Mouse (Mus musculus) liver, postnatal 0 days (tissue): ENCODE measurements around the gene Fam13c. TPM values are rescaled to one million over a fixed set of nuclear protein-coding genes. Genes with fewer than 3 reads are reported as not detected.

Source experiments
- ATAC-seq: fragments of 200-750 bp; cut with Nextera tagmentation; 2 replicates; pipeline ENCODE4 v1.8.0; 2017; ENCODE audit warnings: mild to moderate bottlenecking, moderate library complexity
- DNase-seq: peaks from one replicate; pipeline ENCODE4 v3.0.0-alpha.2; 2016
- H3K27ac ChIP-seq: fragments of 300-500 bp; sonication (generic); 2 replicates; pipeline ENCODE4 v1.5.1; 2014; ENCODE audit warnings: antibody characterized with exemption, moderate library complexity, mild to moderate bottlenecking, low read depth
- H3K27me3 ChIP-seq: fragments of 300-500 bp; sonication (generic); 2 replicates; pipeline ENCODE4 v1.6.1; 2014; ENCODE audit warnings: low read length, control low read depth, mixed read lengths; ENCODE audit not compliant: insufficient read depth
- H3K36me3 ChIP-seq: fragments of 300-500 bp; sonication (generic); replicated peaks from 2 replicates; pipeline ENCODE4 v1.6.1; 2014; ENCODE audit warnings: mild to moderate bottlenecking, control low read depth, low read length, moderate library complexity, mixed read lengths; ENCODE audit not compliant: insufficient read depth
- H3K4me1 ChIP-seq: fragments of 300-500 bp; sonication (generic); 2 replicates; pipeline ENCODE4 v1.6.1; 2014; ENCODE audit warnings: antibody characterized with exemption, mild to moderate bottlenecking, control low read depth; ENCODE audit not compliant: insufficient read depth
- H3K4me2 ChIP-seq: fragments of 300-500 bp; sonication (generic); 2 replicates; pipeline ENCODE4 v1.6.1; 2014; ENCODE audit warnings: low read depth, mild to moderate bottlenecking, low read length, moderate library complexity, mixed read lengths
- H3K4me3 ChIP-seq: fragments of 300-500 bp; sonication (generic); 2 replicates; pipeline ENCODE4 v1.5.1; 2014; ENCODE audit warnings: low read depth, low read length
- H3K9ac ChIP-seq: fragments of 300-500 bp; sonication (generic); replicated peaks from 2 replicates; pipeline ENCODE4 v1.6.1; 2014; ENCODE audit warnings: mild to moderate bottlenecking, moderate library complexity
- H3K9me3 ChIP-seq: fragments of 300-500 bp; sonication (generic); 2 replicates; pipeline ENCODE4 v1.6.1; 2016; ENCODE audit warnings: mild to moderate bottlenecking, control low read depth, low read length, mixed read lengths
- CTCF ChIP-seq: sonication (generic); IDR thresholded peaks from 2 replicates; pipeline ENCODE4 v1.5.1; 2016; ENCODE audit warnings: antibody characterized with exemption, low read depth
- EP300 ChIP-seq: IDR thresholded peaks from 2 replicates; pipeline ENCODE4 v1.6.1; 2016; ENCODE audit warnings: antibody characterized with exemption, low read depth, mild to moderate bottlenecking
- whole genome bisulfite sequencing: fragments of 180-500 bp; shearing (Covaris S2); extraction: QIAGEN DNeasy Blood & Tissue Kit; methylation state at CpG from one replicate; pipeline ENCODE4 v1.1.7; 2014; ENCODE audit not compliant: insufficient replicate concordance; 5-methylcytosine and 5-hydroxymethylcytosine counted together
- polyA plus RNA-seq: library from polyadenylated mRNA; unstranded; fragments of >200 nt; fragmentation: Nextera tagmentation; extraction: Ambion mirVana; gene quantifications from 2 replicates; pipeline ENCODE4 v1.2.1, GENCODE M21; 2015

Gene Fam13c
- polyA plus RNA-seq, 1 experiment from 2014 or later: 0.22 TPM

DNA sequence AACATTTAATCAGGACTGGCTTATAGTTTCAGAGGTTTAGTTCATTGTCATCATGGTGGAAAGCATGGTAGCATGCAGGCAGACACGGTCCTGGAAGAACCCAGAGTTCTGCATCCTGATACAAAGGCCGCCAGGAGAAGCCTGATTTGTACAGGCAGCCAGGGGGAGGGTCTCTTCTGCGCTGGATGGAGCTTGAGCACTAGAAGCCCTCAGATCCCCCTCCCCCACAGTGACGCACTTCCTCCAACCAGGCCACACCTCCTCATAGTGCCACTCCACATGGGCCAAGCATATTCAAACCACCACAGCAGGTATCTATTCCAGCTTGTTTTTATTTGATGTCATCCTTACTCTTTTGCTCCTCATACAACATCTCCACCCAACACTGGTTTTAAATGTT lies 3.6 kb upstream of the Fam13c start:
- WGBS: 74% methylated on average over 4 of the region's 4 CpGs
- no peak for DNase-seq

DNA sequence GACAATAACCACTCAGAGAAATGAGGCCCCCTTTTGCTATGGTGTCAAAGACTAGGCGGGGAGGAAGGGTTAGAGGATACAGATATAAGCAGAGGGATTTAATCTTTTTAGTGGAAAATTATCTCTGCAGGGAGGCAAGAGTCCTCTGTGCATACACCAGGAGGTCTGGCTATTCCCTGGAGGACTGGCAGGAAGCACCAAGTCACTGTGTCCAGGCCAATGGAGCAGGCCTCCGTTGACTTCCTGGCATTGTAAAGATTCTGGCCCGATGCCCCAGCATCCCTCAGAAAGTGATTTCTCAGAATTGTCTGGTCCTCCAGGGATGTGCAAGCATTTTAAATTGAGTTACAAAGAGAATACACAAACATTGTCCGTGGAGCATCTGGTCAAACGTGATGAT lies 3.0 kb upstream of the Fam13c start:
- ATAC-seq: no peak
- no peak overlapping the region for H3K27ac ChIP-seq
- H3K4me2 ChIP-seq: no peak overlapping the region
- 49% methylated on average over 5 of the region's 5 CpGs for WGBS
- H3K9ac ChIP-seq: no peak overlapping the region
- H3K9me3 ChIP-seq: no peaks in the 10 kb centered on the region
- peaks cover 15% of the 10 kb centered on the region for H3K27me3 ChIP-seq
- DNase-seq: no peak
- TF ChIP-seq EP300 (no peak), CTCF (no peak)
- H3K4me3 ChIP-seq: no peak overlapping the region
- H3K4me1 ChIP-seq: no peaks in the 10 kb centered on the region
- no peaks in the 10 kb centered on the region for H3K36me3 ChIP-seq

More for the DNA sequence above, 3.6 kb upstream of the Fam13c start:
- no peaks in the 10 kb centered on the region for H3K4me1 ChIP-seq
- H3K27ac ChIP-seq: no peak overlapping the region
- no peak overlapping the region for H3K4me2 ChIP-seq
- no peaks in the 10 kb centered on the region for H3K9me3 ChIP-seq
- TF ChIP-seq CTCF (no peak), EP300 (no peak)
- peaks cover 15% of the 10 kb centered on the region for H3K27me3 ChIP-seq
- H3K9ac ChIP-seq: no peak overlapping the region
- no peaks in the 10 kb centered on the region for H3K36me3 ChIP-seq
- H3K4me3 ChIP-seq: no peak overlapping the region
- ATAC-seq: no peak

DNA sequence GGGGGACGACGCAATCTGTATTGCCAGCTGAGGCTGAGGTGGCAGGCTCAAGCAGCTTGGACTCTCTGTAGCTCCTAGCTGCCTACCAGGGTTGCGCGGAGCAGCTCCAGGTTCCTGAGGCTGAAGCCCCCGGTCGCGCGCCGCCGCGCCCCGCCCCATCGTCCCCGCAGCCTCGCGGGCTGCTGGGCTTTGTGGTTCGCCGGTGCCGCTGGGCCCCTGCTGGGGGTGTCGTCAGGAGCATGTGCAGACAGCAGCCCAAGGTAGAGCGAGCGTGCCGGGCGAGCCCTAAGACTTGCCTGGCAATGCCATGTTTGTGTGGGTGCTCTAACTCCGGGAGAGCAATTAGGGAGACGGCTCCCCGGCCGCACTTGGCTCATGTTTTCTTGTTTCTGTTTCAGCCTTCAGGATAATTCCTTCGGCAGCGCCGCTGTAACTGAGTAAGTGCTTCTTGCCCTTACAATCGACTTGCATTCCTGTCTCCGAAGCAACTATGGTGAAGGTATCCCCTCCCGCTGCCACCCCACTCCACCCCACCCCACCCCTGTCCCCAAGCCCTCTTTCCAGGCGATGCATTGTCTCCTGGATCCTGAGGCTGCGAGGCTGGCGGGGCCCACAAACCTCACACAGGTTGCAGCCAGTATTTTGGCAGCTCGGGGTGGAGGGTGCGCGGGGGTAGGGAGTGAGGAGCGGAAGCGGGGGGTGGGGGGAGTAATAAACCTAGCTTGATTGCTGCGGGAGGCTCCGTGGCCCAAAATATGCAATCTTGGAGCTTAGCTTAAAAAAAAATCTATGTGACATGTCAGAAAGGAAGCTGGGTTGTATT lies 569 bp downstream of the Fam13c start:
- WGBS: 1% methylated on average over 35 of the region's 44 CpGs
- no peak for TF ChIP-seq EP300
- DNase-seq (peak; percentile 15), ATAC-seq (no peak)
- peak overlapping the region; percentile 77 for H3K4me2 ChIP-seq
- H3K4me3 ChIP-seq: peak overlapping the region; percentile 47
- no peaks in the 10 kb centered on the region for H3K36me3 ChIP-seq
- H3K27ac ChIP-seq: no peak overlapping the region
- H3K9ac ChIP-seq: peak overlapping the region; percentile 53; the same call in 1 of the 2 replicates
- peaks cover 15% of the 10 kb centered on the region for H3K27me3 ChIP-seq
- no peaks in the 10 kb centered on the region for H3K9me3 ChIP-seq
- no peaks in the 10 kb centered on the region for H3K4me1 ChIP-seq

DNA sequence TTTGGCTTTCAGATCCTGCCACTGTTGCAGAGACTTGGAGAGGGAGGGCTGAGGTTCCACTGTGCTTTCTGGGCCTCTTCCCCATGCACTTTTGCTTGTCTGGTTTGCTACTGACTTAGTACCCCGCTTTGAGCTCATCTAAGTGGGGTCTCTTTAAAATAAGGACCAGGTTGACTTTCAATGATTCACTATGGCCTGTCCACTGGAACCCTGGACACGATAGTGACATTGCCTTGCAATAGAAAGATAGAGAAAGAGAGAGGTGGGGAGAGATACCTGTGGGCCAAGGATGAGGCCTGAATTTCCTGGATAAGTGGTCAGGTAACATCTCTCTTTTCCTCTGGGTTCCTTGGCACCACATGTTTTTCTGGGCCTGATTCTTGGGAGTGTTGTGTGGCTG lies 1.9 kb downstream of the Fam13c start:
- H3K9ac ChIP-seq: no peak overlapping the region
- H3K4me3 ChIP-seq: no peak overlapping the region
- H3K36me3 ChIP-seq: no peaks in the 10 kb centered on the region
- WGBS: 73% methylated on average over 2 of the region's 2 CpGs
- H3K9me3 ChIP-seq: no peaks in the 10 kb centered on the region
- H3K27me3 ChIP-seq: peaks cover 15% of the 10 kb centered on the region
- no peak for ATAC-seq
- H3K4me1 ChIP-seq: no peaks in the 10 kb centered on the region
- no peak overlapping the region for H3K27ac ChIP-seq
- H3K4me2 ChIP-seq: no peak overlapping the region
- no peak for TF ChIP-seq CTCF
- no peak for DNase-seq

DNA sequence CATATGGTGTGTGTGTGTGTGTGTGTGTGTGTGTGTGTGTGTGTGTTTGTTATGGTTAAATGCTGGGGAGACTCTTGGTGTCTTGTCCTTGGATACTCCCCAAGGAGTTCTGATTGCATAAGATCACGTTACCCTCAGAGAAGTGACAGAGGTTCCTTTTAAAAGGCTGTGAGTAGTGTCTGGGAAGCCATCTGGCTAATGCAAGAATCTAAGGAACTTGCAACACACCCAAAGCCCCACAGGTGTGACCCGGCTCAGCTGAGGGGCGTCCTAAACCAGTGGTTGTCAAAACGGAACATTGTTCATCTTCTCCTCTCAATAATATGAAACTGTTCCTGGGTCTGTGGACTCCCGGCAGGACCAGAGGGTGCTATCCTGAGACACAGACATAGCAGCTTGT lies 2.3 kb downstream of the Fam13c start:
- H3K9me3 ChIP-seq: no peaks in the 10 kb centered on the region
- no peak for ATAC-seq
- H3K9ac ChIP-seq: no peak overlapping the region
- TF ChIP-seq CTCF (no peak), EP300 (no peak)
- no peak overlapping the region for H3K27ac ChIP-seq
- no peaks in the 10 kb centered on the region for H3K4me1 ChIP-seq
- H3K4me2 ChIP-seq: no peak overlapping the region
- no peak for DNase-seq
- peaks cover 15% of the 10 kb centered on the region for H3K27me3 ChIP-seq
- WGBS: 76% methylated on average over 5 of the region's 5 CpGs
- H3K4me3 ChIP-seq: no peak overlapping the region
- H3K36me3 ChIP-seq: no peaks in the 10 kb centered on the region

DNA sequence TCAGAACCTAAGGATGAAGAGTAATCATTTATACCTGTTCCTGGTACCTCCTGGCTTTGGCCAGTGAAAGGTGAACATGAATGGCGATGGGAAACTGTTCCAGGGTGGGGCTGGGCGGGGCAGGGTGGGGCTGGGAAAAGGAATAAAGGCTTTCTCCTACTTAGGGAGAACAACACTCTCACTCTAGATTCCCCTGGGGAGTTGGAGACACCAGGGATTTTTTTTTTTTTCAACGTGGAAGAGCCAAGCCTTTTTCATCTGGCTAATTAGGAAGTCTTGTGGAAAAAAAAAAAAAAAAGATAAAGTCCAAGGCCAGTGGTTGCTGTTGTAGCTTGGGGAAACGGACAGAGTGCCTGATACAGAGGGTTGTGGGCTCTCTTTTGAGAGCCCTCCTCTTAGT lies 7.5 kb downstream of the Fam13c start:
- no peak for DNase-seq
- H3K9me3 ChIP-seq: no peaks in the 10 kb centered on the region
- ATAC-seq: no peak
- no peaks in the 10 kb centered on the region for H3K4me1 ChIP-seq
- no peaks in the 10 kb centered on the region for H3K27me3 ChIP-seq
- no peak overlapping the region for H3K27ac ChIP-seq
- no peak overlapping the region for H3K9ac ChIP-seq
- TF ChIP-seq CTCF (no peak), EP300 (no peak)
- WGBS: 49% methylated on average over 4 of the region's 4 CpGs
- no peak overlapping the region for H3K4me2 ChIP-seq
- H3K36me3 ChIP-seq: no peaks in the 10 kb centered on the region
- H3K4me3 ChIP-seq: no peak overlapping the region

DNA sequence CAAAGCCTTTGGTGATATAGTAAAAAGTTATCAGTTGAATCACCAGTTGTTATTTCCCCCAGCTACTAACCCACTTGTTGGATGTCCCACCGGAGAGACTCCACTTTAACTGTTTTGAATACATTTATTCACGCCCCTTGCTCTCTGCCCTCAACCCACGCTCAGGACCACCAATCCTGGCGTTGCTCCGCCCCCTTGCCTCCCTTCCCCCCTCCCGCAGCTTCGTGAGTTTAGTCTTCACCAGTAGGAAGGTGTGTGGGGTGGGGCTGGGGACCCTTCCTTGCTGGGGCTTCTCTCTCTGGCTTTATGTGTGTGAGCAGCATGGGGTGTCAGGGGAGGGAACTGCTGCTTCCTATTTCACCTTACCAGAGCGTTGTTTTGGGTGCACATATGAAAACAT lies 8.9 kb downstream of the Fam13c start:
- no peaks in the 10 kb centered on the region for H3K27me3 ChIP-seq
- H3K9ac ChIP-seq: no peak overlapping the region
- no peak for DNase-seq
- H3K9me3 ChIP-seq: no peaks in the 10 kb centered on the region
- H3K4me1 ChIP-seq: no peaks in the 10 kb centered on the region
- H3K4me3 ChIP-seq: no peak overlapping the region
- no peak for ATAC-seq
- H3K4me2 ChIP-seq: no peak overlapping the region
- H3K27ac ChIP-seq: no peak overlapping the region
- WGBS: 27% methylated on average over 8 of the region's 8 CpGs
- no peaks in the 10 kb centered on the region for H3K36me3 ChIP-seq
- TF ChIP-seq CTCF: no peak
- no peak for TF ChIP-seq EP300
